Mouse (Mus musculus): ENCODE data around the gene Arhgap15. TPM values are rescaled to one million over a fixed set of nuclear protein-coding genes. Genes with fewer than 3 reads are reported as not detected.

Arhgap15 gene
- polyA plus RNA-seq, 1 experiment from 2014 or later: 1.0 TPM

GRCm38 (mm10) chr2:44355316-44355715 is 606.7 kb downstream of the Arhgap15 start:
- Histone ChIP-seq H3K4me2 (ENCODE audit: low read length) (no peak overlapping the region), H3K27me3 (ENCODE audit: insufficient read depth, low read length) (no peaks in the 10 kb centered on the region), H3K27ac (no peak overlapping the region), H3K36me3 (ENCODE audit: insufficient read depth, low read length) (no peaks in the 10 kb centered on the region), H3K9me3 (replicated peaks; ENCODE audit: low read length) (no peaks in the 10 kb centered on the region), H3K4me1 (replicated peaks; ENCODE audit: insufficient read depth, low read length) (no peaks in the 10 kb centered on the region), H3K9ac (ENCODE audit: low read depth, low read length) (no peak overlapping the region), H3K4me3 (replicated peaks; ENCODE audit: low read depth, low read length) (no peak overlapping the region)
- WGBS: 52% methylated on average over 11 of the region's 11 CpGs
- no peak for TF ChIP-seq CTCF (IDR thresholded peaks at IDR 0.05; ENCODE audit: low read depth)
- no peak for ATAC-seq (replicated peaks; ENCODE audit: low FRiP score, low read depth)
- DNase-seq (ENCODE audit: low spot score): peak; percentile 14

DNA sequence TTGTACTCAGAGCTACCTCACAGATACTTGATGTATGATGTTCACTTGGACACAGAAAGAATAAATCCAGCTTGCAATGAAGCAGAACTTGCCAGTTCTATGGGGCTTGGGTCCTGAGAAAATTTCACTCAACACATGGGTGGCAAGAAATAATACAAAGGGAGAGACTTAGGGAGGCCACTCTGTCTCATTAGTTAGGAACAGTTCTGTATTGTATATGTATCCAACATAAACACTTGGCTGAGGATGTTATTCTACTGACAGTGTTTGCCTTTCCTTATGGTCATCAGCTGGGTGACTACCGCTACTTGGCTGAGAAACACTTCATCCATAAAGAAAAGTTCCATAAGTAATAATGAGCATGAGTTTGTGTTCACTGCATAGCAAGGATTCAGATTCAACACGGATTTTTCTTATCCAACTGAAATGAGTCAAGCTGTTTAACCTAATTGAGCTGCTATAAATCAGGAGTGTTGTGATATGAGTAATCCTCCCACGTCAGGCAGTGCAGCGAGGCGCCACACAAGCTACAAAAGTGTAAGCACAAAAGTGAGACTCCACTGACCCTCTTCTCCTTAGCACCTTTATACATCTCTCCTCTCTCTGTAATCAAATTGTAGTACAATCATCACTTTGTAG is 607.7 kb downstream of the Arhgap15 start:
- Histone ChIP-seq H3K9me3 (replicated peaks; ENCODE audit: low read length) (no peaks in the 10 kb centered on the region), H3K27ac (no peak overlapping the region), H3K36me3 (ENCODE audit: insufficient read depth, low read length) (no peaks in the 10 kb centered on the region), H3K9ac (ENCODE audit: low read depth, low read length) (no peak overlapping the region), H3K4me1 (replicated peaks; ENCODE audit: insufficient read depth, low read length) (no peaks in the 10 kb centered on the region), H3K4me2 (ENCODE audit: low read length) (no peak overlapping the region), H3K4me3 (replicated peaks; ENCODE audit: low read depth, low read length) (no peak overlapping the region), H3K27me3 (ENCODE audit: insufficient read depth, low read length) (no peaks in the 10 kb centered on the region)
- TF ChIP-seq CTCF (IDR thresholded peaks at IDR 0.05; ENCODE audit: low read depth): no peak
- 35% methylated on average over 5 of the region's 5 CpGs for WGBS
- no peak for ATAC-seq (replicated peaks; ENCODE audit: low FRiP score, low read depth)
- DNase-seq (ENCODE audit: low spot score): peak; percentile 57

GRCm38 (mm10) chr2:44356887-44357251 is 608.2 kb downstream of the Arhgap15 start:
- H3K27me3 ChIP-seq (ENCODE audit: insufficient read depth, low read length): no peaks in the 10 kb centered on the region
- no peaks in the 10 kb centered on the region for H3K4me1 ChIP-seq (replicated peaks; ENCODE audit: insufficient read depth, low read length)
- H3K9ac ChIP-seq (ENCODE audit: low read depth, low read length): no peak overlapping the region
- whole genome bisulfite sequencing: 77% methylated on average over 6 of the region's 6 CpGs
- TF ChIP-seq CTCF (IDR thresholded peaks at IDR 0.05; ENCODE audit: low read depth): no peak
- H3K4me2 ChIP-seq (ENCODE audit: low read length): no peak overlapping the region
- H3K9me3 ChIP-seq (replicated peaks; ENCODE audit: low read length): no peaks in the 10 kb centered on the region
- DNase-seq (ENCODE audit: low spot score) (no peak), ATAC-seq (replicated peaks; ENCODE audit: low FRiP score, low read depth) (no peak)
- H3K27ac ChIP-seq: no peak overlapping the region
- H3K36me3 ChIP-seq (ENCODE audit: insufficient read depth, low read length): no peaks in the 10 kb centered on the region
- no peak overlapping the region for H3K4me3 ChIP-seq (replicated peaks; ENCODE audit: low read depth, low read length)

DNA sequence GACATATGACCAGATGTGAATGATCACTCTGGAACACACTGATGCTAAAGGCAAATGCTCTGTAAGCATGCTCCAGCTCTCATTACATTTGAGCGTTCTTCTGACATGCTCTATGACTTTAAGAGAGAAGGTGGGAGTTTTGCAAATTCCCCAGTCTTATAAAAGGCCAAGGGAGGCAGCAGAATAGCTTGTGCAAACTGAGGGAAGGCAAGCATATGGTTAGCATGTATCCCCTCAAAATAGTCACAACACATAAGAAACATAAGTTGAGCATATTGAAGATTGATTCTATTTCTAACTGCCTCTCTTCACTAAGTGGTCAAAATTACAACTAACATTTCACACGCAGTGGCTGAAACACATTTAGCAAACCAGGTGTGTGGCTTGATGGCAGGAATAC is 631.6 kb downstream of the Arhgap15 start:
- no peak overlapping the region for H3K4me3 ChIP-seq (replicated peaks; ENCODE audit: low read depth, low read length)
- TF ChIP-seq CTCF (IDR thresholded peaks at IDR 0.05; ENCODE audit: low read depth): no peak
- H3K4me2 ChIP-seq (ENCODE audit: low read length): no peak overlapping the region
- no peak overlapping the region for H3K27ac ChIP-seq
- no peak for ATAC-seq (replicated peaks; ENCODE audit: low FRiP score, low read depth)
- H3K36me3 ChIP-seq (ENCODE audit: insufficient read depth, low read length): no peaks in the 10 kb centered on the region
- H3K4me1 ChIP-seq (replicated peaks; ENCODE audit: insufficient read depth, low read length): no peaks in the 10 kb centered on the region
- H3K27me3 ChIP-seq (ENCODE audit: insufficient read depth, low read length): no peaks in the 10 kb centered on the region
- WGBS: 61% methylated on average over 2 of the region's 2 CpGs
- H3K9ac ChIP-seq (ENCODE audit: low read depth, low read length): no peak overlapping the region
- no peaks in the 10 kb centered on the region for H3K9me3 ChIP-seq (replicated peaks; ENCODE audit: low read length)
- no peak for DNase-seq (ENCODE audit: low spot score)

DNA sequence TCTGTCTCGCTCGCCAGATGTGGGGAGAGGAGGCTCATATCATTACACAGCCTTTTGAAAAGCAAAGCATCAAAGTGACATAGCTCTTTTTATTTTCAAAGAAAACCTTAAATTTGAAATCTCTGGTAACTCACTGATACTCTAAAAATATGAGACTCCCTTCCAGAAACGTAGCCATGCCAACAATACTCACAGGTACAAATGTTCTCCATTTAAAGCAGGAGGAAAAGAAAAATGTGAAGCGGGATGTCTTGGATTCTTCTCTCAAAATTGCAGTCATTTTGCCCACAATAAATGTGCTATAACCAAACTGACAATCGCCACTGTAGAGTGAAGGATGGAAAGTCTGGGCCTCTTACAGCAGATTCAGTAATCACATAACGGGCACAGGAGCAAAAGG is 635.9 kb downstream of the Arhgap15 start:
- Histone ChIP-seq H3K9ac (ENCODE audit: low read depth, low read length) (no peak overlapping the region), H3K27me3 (ENCODE audit: insufficient read depth, low read length) (no peaks in the 10 kb centered on the region), H3K4me1 (replicated peaks; ENCODE audit: insufficient read depth, low read length) (no peaks in the 10 kb centered on the region), H3K4me2 (ENCODE audit: low read length) (no peak overlapping the region), H3K4me3 (replicated peaks; ENCODE audit: low read depth, low read length) (no peak overlapping the region), H3K27ac (no peak overlapping the region), H3K9me3 (replicated peaks; ENCODE audit: low read length) (no peaks in the 10 kb centered on the region), H3K36me3 (ENCODE audit: insufficient read depth, low read length) (no peaks in the 10 kb centered on the region)
- WGBS: 92% methylated on average over 6 of the region's 6 CpGs
- ATAC-seq (replicated peaks; ENCODE audit: low FRiP score, low read depth) (no peak), DNase-seq (ENCODE audit: low spot score) (no peak)
- TF ChIP-seq CTCF (IDR thresholded peaks at IDR 0.05; ENCODE audit: low read depth): no peak

GRCm38 (mm10) chr2:44389556-44389955 is 640.9 kb downstream of the Arhgap15 start:
- no peaks in the 10 kb centered on the region for H3K36me3 ChIP-seq (ENCODE audit: insufficient read depth, low read length)
- H3K4me2 ChIP-seq (ENCODE audit: low read length): no peak overlapping the region
- TF ChIP-seq CTCF (IDR thresholded peaks at IDR 0.05; ENCODE audit: low read depth): no peak
- H3K4me3 ChIP-seq (replicated peaks; ENCODE audit: low read depth, low read length): no peak overlapping the region
- no peak overlapping the region for H3K27ac ChIP-seq
- no peak for DNase-seq (ENCODE audit: low spot score)
- no peaks in the 10 kb centered on the region for H3K9me3 ChIP-seq (replicated peaks; ENCODE audit: low read length)
- no peaks in the 10 kb centered on the region for H3K27me3 ChIP-seq (ENCODE audit: insufficient read depth, low read length)
- no peak overlapping the region for H3K9ac ChIP-seq (ENCODE audit: low read depth, low read length)
- WGBS: 90% methylated on average over 4 of the region's 4 CpGs
- H3K4me1 ChIP-seq (replicated peaks; ENCODE audit: insufficient read depth, low read length): no peaks in the 10 kb centered on the region
- ATAC-seq (replicated peaks; ENCODE audit: low FRiP score, low read depth): no peak

DNA sequence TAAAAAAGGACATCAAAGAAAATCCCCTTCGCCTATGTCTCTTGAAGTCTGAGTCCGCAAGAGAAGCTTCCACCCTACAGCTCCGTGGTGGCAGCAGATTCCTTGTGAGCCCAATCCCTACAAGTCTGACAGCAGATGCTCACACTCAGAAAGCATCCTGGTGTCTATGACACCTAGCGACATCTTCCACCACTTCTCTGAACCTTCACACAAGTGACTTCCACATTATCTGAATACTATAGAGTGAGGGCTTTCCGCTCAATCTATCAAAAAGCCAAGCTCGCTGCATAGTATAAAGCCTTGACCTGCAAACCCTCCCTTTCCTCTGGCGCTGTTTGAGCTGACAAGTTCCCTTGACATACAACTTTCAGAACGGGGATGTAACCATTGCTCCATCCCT is 645.2 kb downstream of the Arhgap15 start:
- WGBS: 74% methylated on average over 8 of the region's 8 CpGs
- H3K27ac ChIP-seq: no peak overlapping the region
- TF ChIP-seq CTCF (IDR thresholded peaks at IDR 0.05; ENCODE audit: low read depth): no peak

More for the DNA sequence above, 645.2 kb downstream of the Arhgap15 start:
- Histone ChIP-seq H3K9me3 (replicated peaks; ENCODE audit: low read length) (no peaks in the 10 kb centered on the region), H3K36me3 (ENCODE audit: insufficient read depth, low read length) (no peaks in the 10 kb centered on the region), H3K4me2 (ENCODE audit: low read length) (no peak overlapping the region), H3K27me3 (ENCODE audit: insufficient read depth, low read length) (no peaks in the 10 kb centered on the region), H3K4me3 (replicated peaks; ENCODE audit: low read depth, low read length) (no peak overlapping the region), H3K9ac (ENCODE audit: low read depth, low read length) (no peak overlapping the region), H3K4me1 (replicated peaks; ENCODE audit: insufficient read depth, low read length) (no peaks in the 10 kb centered on the region)
- DNase-seq (ENCODE audit: low spot score) (no peak), ATAC-seq (replicated peaks; ENCODE audit: low FRiP score, low read depth) (no peak)
